Mouse (Mus musculus) embryonic facial prominence, embryonic 12.5 days (tissue): ENCODE results near the gene Gp2. TPM values are rescaled to one million over a fixed set of nuclear protein-coding genes. Genes with fewer than 3 reads are reported as not detected.

Experiments
- ATAC-seq: fragments of 200-750 bp; cut with Nextera tagmentation; 2 replicates; pipeline ENCODE4 v1.8.0; 2017; ENCODE audit not compliant: insufficient number of reproducible peaks, insufficient read depth, low FRiP score, low TSS enrichment
- H3K27ac ChIP-seq: fragments of 300-500 bp; sonication (generic); 2 replicates; pipeline ENCODE4 v1.5.1; 2016; ENCODE audit warnings: mild to moderate bottlenecking
- H3K27me3 ChIP-seq: fragments of 300-500 bp; sonication (generic); 2 replicates; pipeline ENCODE4 v1.6.1; 2016; ENCODE audit warnings: mild to moderate bottlenecking, moderate library complexity
- H3K36me3 ChIP-seq: fragments of 300-500 bp; sonication (generic); 2 replicates; pipeline ENCODE4 v1.6.1; 2016; ENCODE audit warnings: mild to moderate bottlenecking
- H3K4me1 ChIP-seq: fragments of 300-500 bp; sonication (generic); 2 replicates; pipeline ENCODE4 v1.6.1; 2016
- H3K4me2 ChIP-seq: fragments of 300-500 bp; sonication (generic); replicated peaks from 2 replicates; pipeline ENCODE4 v1.6.1; 2016; ENCODE audit warnings: mild to moderate bottlenecking, moderate library complexity
- H3K4me3 ChIP-seq: fragments of 300-500 bp; sonication (generic); 2 replicates; pipeline ENCODE4 v1.5.1; 2016; ENCODE audit warnings: mild to moderate bottlenecking
- H3K9ac ChIP-seq: fragments of 300-500 bp; sonication (generic); 2 replicates; pipeline ENCODE4 v1.6.1; 2016; ENCODE audit warnings: mild to moderate bottlenecking, moderate library complexity
- H3K9me3 ChIP-seq: fragments of 300-500 bp; sonication (generic); 2 replicates; pipeline ENCODE4 v1.6.1; 2016; ENCODE audit warnings: mild to moderate bottlenecking, moderate library complexity
- WGBS: fragments of 180-500 bp; shearing (Covaris S2); methylation state at CpG from one replicate; pipeline ENCODE4 v1.1.7; 2016; 5-methylcytosine and 5-hydroxymethylcytosine counted together
- polyA plus RNA-seq: library from polyadenylated mRNA; unstranded; fragments of >200 nt; fragmentation: Nextera tagmentation; extraction: Ambion mirVana; gene quantifications from 2 replicates; pipeline ENCODE4 v1.2.1, GENCODE M21; 2016

Gene Gp2
- polyA plus RNA-seq, 1 experiment from 2014 or later: not detected

DNA sequence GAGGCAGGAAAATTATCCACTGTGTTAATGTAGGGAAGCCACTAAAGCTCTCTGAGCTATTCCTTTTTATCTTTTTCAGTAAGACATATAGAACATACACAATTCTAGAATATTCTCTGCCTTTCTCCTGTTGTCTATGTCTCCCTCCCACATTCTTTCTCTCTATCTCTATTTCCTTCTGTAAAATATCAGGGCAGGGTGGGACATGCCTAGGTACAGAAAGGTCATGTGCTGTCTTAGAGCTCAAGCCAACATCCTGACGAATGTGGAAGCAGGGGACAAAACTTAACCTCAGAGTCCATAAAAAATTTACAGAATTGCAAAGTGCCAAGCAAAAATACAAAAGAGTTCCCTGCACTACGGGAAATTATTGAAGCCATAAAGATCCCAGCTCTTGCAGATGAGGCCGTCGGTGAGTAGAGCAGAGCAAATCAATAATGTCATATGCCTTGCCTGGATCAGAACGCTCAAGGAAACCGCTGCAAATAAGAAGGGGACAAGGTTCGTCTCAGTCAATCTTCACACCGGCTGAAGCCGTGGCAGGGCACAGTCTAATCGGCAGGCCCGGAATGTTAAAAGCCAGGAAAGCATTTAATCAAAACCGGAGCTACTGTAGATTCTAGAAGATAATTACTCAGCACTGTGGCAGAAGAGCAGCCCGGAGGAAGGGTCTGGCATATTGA is 64.9 kb downstream of the Gp2 start:
- no peak overlapping the region for H3K9ac ChIP-seq
- no peaks in the 10 kb centered on the region for H3K36me3 ChIP-seq
- H3K9me3 ChIP-seq: no peaks in the 10 kb centered on the region
- WGBS: 81% methylated on average over 13 of the region's 13 CpGs
- H3K27ac ChIP-seq: no peak overlapping the region
- no peak overlapping the region for H3K4me2 ChIP-seq
- H3K27me3 ChIP-seq: no peaks in the 10 kb centered on the region
- no peaks in the 10 kb centered on the region for H3K4me1 ChIP-seq
- ATAC-seq: no peak
- no peak overlapping the region for H3K4me3 ChIP-seq

Other genes with a start within 250 kb of the Gp2 start
- not detected in 2 replicates for gene Umod, start 20.0 kb upstream of the Gp2 start, polyA plus RNA-seq
- gene Acsm5, start 60.2 kb upstream of the Gp2 start, polyA plus RNA-seq: not detected in 2 replicates
- gene Pdilt, start 64.2 kb upstream of the Gp2 start, polyA plus RNA-seq: not detected in 2 replicates
- gene Acsm2, start 95.1 kb upstream of the Gp2 start, polyA plus RNA-seq: not detected in 2 replicates
- gene Acsm1, start 147.7 kb upstream of the Gp2 start, polyA plus RNA-seq: not detected in 2 replicates
- gene Acsm4, start 230.7 kb upstream of the Gp2 start, polyA plus RNA-seq: 3.9 and 5.3 TPM in 2 replicates